Mouse (Mus musculus) megakaryocyte, embryonic 14.5 days (primary cell): ENCODE results near the gene Foxc1. TPM values are rescaled to one million over a fixed set of nuclear protein-coding genes. Genes with fewer than 3 reads are reported as not detected.

ENCODE experiments used
- H3K27me3 ChIP-seq: replicated peaks from 2 replicates; pipeline ENCODE3; 2012; ENCODE audit warnings: inconsistent platforms
- H3K36me3 ChIP-seq: replicated peaks from 2 replicates; pipeline ENCODE3; 2012; ENCODE audit warnings: low read length, inconsistent platforms, mixed read lengths
- H3K4me1 ChIP-seq: 2 replicates; pipeline ENCODE4 v1.6.1; 2012; ENCODE audit warnings: inconsistent platforms
- H3K4me3 ChIP-seq: replicated peaks from 2 replicates; pipeline ENCODE3; 2012; ENCODE audit warnings: moderate library complexity, mild to moderate bottlenecking, inconsistent platforms
- H3K9me3 ChIP-seq: 2 replicates; pipeline ENCODE4 v1.6.1; 2012; ENCODE audit warnings: inconsistent platforms
- FLI1 ChIP-seq: IDR thresholded peaks from 2 replicates; pipeline ENCODE4 v1.6.1; 2012; ENCODE audit warnings: low read length, inconsistent platforms, mixed read lengths
- GATA1 ChIP-seq: IDR thresholded peaks from 3 replicates; pipeline ENCODE4 v1.6.1; 2012; ENCODE audit warnings: mixed read lengths, low read length, inconsistent platforms, borderline replicate concordance
- polyA plus RNA-seq: library from polyadenylated mRNA; stranded (reverse); fragments of >175 nt; gene quantifications from 2 replicates; pipeline ENCODE4 v1.2.3, GENCODE M21; 2012; ENCODE audit warnings: low replicate concordance; ENCODE audit not compliant: insufficient read depth

Gene Foxc1
- polyA plus RNA-seq, 1 experiment, result 0.17 TPM

DNA sequence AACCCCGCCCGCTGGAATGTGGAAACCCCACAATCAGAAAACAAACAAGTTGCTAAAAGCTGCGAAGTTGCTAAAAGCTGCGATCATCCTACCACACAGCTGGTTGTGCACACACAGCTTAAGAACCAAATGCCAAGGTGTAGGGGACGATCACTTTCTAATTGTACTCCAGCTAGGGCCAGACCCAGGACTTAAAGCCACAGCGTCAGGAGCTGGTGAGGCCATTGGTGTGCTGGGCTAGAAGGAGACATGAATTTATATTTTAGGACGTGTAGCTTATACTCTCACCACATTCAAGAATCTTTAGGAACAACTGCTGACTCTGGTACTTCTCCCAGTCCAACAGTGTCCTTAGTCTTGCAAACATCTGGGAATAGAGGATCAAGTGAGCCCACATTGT lies 1.9 kb upstream of the Foxc1 start:
- Histone ChIP-seq H3K36me3 (no peaks in the 10 kb centered on the region), H3K9me3 (no peaks in the 10 kb centered on the region; the same call in 1 of the 2 replicates), H3K4me1 (peaks cover 71% of the 10 kb centered on the region), H3K4me3 (no peak overlapping the region), H3K27me3 (peaks cover 95% of the 10 kb centered on the region)
- TF ChIP-seq FLI1, result no peak
- no peak for TF ChIP-seq GATA1

DNA sequence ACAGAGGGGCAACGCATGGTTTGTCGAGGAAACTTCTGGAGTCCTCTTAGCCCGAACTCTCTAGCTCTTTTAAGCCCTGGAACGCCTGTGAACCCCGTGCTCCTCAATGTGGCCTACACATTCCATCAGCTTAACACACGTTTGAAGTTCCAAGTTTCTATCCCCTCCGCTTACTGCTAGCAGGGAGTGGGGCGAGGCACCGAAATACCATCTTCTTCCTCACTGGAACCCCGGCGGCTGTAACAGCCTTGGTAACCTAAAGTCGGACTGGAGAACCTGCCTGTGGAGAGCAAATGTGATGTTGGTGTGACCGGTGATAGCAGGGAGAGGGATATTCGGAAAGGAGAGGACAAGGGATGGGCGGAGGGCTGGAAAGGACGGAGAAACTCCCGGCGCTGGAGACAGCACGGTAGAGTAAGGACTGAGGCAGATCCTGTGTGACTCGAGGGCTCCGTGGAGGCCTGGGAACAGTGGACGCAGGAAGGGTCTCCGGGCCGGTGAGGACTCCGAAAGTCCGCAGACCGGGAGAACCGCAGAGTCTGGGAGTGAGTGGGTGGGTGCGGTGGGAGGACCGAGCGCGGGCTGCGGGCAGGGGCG lies 504 bp upstream of the Foxc1 start:
- TF ChIP-seq FLI1, result no peak
- Histone ChIP-seq H3K27me3 (peaks cover 93% of the 10 kb centered on the region), H3K4me3 (peak overlapping the region; percentile 94), H3K36me3 (no peaks in the 10 kb centered on the region), H3K9me3 (peaks cover 5% of the 10 kb centered on the region; the same call in 1 of the 2 replicates), H3K4me1 (peaks cover 72% of the 10 kb centered on the region)

DNA sequence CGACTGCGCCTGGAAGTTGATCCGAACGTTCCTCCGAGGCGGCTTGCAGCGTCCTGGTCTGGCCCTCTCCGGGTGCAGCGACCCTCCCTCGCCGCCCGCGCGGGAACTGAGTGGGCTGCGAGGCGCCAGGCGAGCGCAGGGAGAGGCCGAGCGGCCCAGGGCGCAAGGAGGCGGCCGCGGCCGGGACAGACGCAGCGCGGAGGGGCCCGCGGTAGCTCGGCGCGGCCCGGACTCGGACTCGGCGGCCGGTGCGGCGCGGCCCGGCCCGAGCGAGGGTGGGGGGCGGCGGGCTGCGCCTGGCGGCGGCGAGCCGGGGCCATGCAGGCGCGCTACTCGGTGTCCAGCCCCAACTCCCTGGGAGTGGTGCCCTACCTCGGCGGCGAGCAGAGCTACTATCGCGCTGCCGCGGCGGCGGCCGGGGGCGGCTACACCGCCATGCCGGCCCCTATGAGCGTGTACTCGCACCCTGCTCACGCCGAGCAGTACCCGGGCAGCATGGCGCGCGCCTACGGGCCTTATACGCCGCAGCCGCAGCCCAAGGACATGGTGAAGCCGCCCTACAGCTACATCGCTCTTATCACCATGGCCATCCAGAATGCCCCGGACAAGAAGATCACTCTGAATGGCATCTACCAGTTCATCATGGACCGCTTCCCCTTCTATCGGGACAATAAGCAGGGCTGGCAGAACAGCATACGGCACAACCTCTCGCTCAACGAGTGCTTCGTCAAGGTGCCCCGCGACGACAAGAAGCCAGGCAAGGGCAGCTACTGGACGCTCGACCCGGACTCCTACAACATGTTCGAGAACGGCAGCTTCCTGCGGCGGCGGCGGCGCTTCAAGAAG lies 680 bp downstream of the Foxc1 start:
- H3K27me3 ChIP-seq, result peaks cover 93% of the 10 kb centered on the region
- no peaks in the 10 kb centered on the region for H3K36me3 ChIP-seq
- peaks cover 13% of the 10 kb centered on the region for H3K9me3 ChIP-seq
- peaks cover 61% of the 10 kb centered on the region for H3K4me1 ChIP-seq
- H3K4me3 ChIP-seq, result peak overlapping the region; percentile 94
- TF ChIP-seq GATA1 (no peak), FLI1 (no peak)

DNA sequence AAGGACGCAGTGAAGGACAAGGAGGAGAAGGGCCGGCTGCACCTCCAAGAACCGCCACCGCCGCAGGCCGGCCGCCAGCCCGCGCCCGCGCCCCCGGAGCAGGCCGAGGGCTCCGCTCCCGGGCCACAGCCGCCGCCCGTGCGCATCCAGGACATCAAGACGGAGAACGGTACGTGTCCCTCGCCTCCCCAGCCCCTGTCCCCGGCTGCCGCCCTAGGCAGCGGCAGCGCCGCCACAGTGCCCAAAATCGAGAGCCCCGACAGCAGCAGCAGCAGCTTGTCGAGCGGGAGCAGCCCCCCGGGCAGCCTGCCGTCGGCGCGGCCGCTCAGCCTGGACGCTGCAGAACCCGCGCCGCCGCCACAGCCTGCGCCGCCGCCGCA lies 1.3 kb downstream of the Foxc1 start:
- Histone ChIP-seq H3K36me3 (no peaks in the 10 kb centered on the region), H3K9me3 (peaks cover 13% of the 10 kb centered on the region), H3K4me3 (peak overlapping the region; percentile 94), H3K27me3 (peaks cover 94% of the 10 kb centered on the region), H3K4me1 (peaks cover 57% of the 10 kb centered on the region)
- TF ChIP-seq GATA1, result no peak
- TF ChIP-seq FLI1, result no peak

DNA sequence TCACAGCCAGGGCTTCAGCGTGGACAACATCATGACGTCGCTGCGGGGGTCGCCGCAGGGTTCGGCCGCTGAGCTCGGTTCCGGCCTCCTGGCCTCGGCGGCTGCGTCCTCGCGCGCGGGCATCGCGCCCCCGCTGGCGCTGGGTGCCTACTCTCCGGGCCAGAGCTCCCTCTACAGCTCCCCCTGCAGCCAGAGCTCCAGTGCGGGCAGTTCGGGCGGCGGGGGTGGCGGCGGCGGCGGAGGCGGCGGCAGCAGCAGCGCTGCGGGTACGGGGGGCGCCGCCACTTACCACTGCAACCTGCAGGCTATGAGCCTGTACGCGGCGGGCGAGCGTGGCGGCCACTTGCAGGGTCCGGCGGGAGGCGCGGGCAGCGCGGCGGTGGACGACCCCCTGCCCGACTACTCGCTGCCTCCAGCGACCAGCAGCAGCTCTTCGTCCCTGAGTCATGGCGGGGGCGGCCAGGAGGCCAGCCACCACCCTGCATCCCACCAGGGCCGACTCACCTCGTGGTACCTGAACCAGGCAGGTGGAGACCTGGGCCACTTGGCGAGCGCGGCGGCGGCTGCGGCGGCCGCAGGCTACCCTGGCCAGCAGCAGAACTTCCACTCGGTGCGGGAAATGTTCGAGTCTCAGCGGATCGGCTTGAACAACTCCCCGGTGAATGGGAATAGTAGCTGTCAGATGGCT lies 1.8 kb downstream of the Foxc1 start:
- Histone ChIP-seq H3K4me3 (peak overlapping the region; percentile 94), H3K27me3 (peaks cover 94% of the 10 kb centered on the region), H3K9me3 (peaks cover 13% of the 10 kb centered on the region)

DNA sequence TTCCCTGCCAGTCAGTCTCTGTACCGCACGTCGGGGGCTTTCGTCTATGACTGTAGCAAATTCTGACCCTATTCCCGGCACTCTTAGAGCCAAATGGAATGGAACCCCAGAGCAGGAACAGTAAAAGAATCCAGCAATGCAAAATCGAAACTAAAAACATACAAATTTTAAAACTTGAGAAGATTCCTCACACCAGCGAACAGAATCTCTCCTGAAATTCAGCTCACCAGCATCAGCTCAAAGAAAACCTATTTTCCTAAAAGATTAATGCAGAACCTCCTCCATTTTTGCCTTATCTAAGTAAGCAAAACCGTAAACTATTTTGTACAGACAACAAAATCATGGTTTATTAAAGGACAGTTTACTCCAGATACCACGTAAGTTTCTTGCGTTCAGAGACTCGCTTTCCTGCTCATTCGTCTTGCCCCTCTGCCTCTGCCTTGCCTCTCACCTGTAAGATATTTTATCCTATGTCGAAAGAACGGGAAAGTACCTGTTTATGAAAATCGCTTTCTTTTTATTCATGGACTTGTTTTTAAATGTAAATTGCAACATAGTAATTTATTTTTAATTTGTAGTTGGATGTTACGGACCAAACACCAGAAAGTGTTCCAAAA lies 2.5 kb downstream of the Foxc1 start:
- Histone ChIP-seq H3K4me1 (peaks cover 45% of the 10 kb centered on the region), H3K4me3 (peak overlapping the region; percentile 94), H3K27me3 (peaks cover 94% of the 10 kb centered on the region), H3K36me3 (no peaks in the 10 kb centered on the region), H3K9me3 (peaks cover 13% of the 10 kb centered on the region)
- TF ChIP-seq FLI1 (no peak), GATA1 (no peak)

More for the DNA sequence above, 1.8 kb downstream of the Foxc1 start:
- H3K4me1 ChIP-seq, result peaks cover 52% of the 10 kb centered on the region
- TF ChIP-seq FLI1 (no peak), GATA1 (no peak)
- H3K36me3 ChIP-seq, result no peaks in the 10 kb centered on the region

DNA sequence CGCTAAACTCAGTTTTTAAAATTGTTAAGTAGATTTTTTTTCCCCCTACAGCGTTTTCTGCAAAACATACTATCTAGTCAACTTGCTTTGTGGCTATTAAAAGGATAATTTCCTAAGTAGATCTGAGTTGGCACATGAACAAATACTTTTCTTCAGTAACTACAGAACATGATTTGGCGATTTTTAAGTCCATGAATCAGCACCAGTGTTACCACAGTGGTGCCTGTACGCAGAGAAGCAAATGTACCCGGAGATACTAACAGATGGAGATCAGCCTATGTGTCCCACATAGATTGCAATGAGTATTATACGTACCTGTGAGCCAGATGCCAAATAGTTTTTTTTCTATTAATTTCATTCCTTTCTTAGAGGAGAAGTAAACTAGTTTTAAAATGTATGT lies 3.3 kb downstream of the Foxc1 start:
- no peak for TF ChIP-seq GATA1
- TF ChIP-seq FLI1, result no peak
- H3K4me3 ChIP-seq, result no peak overlapping the region
- H3K27me3 ChIP-seq, result peaks cover 94% of the 10 kb centered on the region
- H3K4me1 ChIP-seq, result peaks cover 39% of the 10 kb centered on the region
- peaks cover 13% of the 10 kb centered on the region for H3K9me3 ChIP-seq
- H3K36me3 ChIP-seq, result no peaks in the 10 kb centered on the region

DNA sequence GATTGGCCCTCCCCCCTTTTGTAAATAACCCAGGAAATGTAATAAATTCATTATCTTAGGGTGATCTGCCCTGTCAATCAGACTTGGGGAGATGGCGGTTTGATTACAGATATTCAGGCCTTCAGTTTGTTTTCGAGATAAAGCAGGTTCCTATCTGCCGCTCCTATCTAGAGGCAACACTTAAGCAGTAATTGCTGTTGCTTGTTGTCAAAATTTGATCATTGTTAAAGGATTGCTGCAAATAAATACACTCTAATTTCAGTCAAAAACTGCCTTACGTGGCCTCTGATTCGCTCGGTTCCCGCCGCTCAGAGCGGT lies 3.9 kb downstream of the Foxc1 start:
- TF ChIP-seq FLI1 (no peak), GATA1 (no peak)
- Histone ChIP-seq H3K4me3 (no peak overlapping the region), H3K36me3 (no peaks in the 10 kb centered on the region), H3K4me1 (peaks cover 38% of the 10 kb centered on the region), H3K27me3 (peaks cover 92% of the 10 kb centered on the region), H3K9me3 (peaks cover 13% of the 10 kb centered on the region)

DNA sequence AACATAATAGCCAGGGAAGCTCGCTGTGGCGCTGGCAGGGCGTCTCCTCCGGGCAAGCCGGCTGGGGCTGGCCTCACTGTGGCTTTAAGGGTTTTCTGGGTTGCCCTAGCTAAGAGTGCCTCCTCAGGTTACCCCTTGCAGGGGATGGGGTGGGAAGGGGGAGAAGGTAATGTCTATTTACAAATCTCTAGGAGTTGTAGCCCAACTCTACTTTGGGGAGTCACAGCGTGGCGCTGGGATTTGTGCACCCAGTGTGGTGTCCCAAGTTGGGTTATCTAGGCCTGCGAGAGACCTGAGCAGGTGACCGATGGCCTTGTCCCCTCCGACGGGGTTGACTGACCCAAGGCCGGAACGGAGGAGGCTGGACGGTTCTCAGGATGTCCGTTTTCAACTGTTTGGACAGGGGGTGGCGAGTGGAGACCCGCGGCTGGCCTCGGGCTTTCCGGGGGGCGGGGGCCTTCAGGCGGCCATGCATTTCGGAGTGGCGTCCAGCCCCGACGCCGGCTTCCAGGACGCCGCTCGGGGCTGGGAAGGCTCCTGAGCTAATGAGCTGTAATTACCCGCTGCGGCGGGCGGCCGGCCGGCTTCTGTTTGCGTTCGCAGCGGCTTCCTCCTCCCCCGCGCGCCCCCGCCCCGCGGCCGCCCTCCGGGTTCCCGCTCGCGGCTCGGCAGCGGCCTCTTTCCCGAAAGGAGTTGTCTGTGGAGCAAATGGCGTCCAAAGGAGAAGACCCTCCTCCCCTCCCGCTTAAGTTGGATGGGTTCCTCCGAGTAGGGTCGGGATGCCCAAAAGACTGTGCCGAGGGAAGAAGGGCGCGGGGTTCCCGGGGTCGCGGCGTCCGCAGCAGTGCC lies 4.5 kb downstream of the Foxc1 start:
- Histone ChIP-seq H3K4me1 (peaks cover 33% of the 10 kb centered on the region), H3K27me3 (peaks cover 92% of the 10 kb centered on the region), H3K36me3 (no peaks in the 10 kb centered on the region), H3K4me3 (peak overlapping the region; percentile 62), H3K9me3 (peaks cover 13% of the 10 kb centered on the region)
- TF ChIP-seq GATA1 (no peak), FLI1 (no peak)
